Mouse (Mus musculus) mouse embryonic stem cell (cell line): ENCODE data around the gene Rapgefl1.
"Not testable (repeated sequence)": the region's sequence is repeated elsewhere in the genome, so short reads cannot be mapped to it uniquely, and the experiment has no call there.

Source experiments
- in situ Hi-C, 2 experiments: fragments of 300-500 bp; cut with MboI; formaldehyde crosslinking; loops; 1 replicate in 1 of 2; 3 replicates in 1 of 2; pipeline ENCODE4 v1.14.3; 2019 to 2020; ENCODE audit warnings: low sequenced_read_pairs in 2 of 2, low pct_unique_long_range_greater_than_20kb in 1 of 2, mixed read lengths in 1 of 2; ENCODE audit not compliant: unreplicated experiment in 1 of 2

Gene Rapgefl1

DNA sequence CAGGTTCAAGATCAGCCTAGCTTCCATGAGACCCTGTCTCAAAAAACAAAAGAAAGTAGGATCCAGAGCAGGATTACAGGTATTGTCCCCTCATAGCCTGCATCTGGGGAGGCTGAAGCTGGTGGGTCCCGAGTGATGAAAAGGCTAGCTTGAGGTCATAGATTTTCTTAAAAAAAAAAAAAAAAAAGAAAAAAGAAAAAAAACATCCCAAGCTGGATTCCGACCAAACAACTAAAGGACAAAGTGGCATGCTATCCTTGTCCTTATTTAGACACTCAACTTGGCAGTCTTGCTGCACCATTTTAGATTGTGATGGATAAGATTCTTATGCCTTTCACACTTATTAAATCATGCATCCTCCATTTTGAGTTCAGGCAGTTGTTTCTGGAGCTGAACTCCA lies 28.2 kb upstream of the Rapgefl1 start:
- in situ Hi-C loops: no loop called here

DNA sequence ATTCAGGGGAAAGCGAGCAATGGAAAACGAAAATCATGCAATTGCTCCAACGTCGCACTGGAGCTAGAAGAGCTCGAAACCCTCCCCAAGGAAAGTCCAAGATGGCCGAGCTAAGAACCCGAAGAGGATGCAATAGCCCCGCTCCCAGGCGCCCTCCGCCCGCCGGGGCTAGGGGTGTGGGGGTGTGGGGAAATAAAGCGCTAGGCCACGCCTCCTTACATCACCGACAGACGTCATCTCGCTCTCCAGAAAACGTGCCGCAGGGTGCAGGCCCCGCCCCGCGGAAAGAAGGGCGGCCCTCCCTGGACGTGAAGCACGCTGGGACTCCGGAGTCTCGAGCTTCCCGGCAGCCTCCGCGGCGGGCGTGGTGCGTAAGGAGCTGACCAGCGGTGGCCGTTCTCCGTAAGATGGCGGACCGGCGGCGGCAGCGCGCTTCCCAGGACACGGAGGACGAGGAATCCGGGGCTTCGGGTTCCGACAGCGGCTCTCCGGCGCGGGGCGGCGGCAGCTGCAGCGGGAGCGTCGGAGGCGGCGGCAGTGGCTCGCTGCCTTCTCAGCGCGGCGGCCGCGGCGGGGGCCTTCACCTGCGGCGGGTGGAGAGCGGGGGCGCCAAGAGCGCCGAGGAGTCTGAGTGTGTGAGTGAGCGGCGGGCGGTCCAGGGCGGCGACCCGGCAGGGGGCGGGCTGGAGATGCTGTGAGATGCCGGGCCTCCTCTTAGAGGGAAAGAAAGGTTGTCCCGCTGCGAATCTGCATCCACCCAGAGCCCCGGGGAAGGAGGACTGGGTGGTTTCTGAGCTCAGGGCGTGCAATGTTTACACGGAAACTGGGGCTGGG lies 26.9 kb upstream of the Rapgefl1 start:
- in situ Hi-C loops: no loop called here

DNA sequence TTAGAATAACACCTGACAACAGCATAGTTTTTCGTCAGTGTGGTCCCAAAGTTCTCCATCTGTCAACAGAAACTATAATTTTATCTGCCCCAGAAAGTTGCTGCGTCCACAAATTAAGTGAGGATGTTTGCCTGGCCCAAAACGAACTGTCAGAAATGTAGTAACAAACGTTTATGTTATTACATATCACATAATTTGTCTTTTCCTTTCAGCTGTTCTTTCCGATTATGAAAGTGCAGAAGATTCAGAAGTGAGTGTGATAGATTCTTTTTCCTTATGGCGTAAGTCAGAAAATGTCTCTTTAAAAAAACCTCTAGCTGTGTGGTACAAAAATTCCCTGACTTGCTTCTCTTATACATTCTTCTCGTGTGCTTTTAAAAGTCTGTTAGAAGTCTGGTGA lies 25.9 kb upstream of the Rapgefl1 start:
- in situ Hi-C loops: no loop called here

DNA sequence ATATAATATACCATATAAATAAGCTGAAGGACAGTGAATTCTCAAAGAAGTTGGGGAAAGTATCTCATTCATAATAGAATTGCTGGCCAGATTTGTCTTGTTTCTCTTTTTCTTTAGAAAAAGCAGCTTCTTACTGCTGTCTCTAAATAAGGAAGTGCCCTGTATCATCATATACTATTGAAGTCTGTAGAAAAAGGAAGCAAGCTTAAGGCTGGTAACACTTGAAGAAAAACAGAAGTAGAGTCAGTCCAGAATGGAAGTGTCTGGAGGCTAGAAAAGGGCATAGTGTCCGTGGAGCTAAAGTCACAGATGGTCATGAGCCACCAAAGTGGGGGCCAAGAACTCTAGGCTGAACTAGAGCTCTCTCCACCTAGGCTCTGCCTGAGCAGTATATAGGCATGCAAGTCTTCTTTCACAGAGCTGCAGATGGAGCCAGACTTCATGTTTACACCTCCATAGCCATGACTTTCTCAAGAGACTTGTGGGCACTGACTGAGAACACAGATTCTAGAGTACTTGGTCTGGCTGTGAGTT lies 19.8 kb upstream of the Rapgefl1 start:
- in situ Hi-C loops: no loop called here

DNA sequence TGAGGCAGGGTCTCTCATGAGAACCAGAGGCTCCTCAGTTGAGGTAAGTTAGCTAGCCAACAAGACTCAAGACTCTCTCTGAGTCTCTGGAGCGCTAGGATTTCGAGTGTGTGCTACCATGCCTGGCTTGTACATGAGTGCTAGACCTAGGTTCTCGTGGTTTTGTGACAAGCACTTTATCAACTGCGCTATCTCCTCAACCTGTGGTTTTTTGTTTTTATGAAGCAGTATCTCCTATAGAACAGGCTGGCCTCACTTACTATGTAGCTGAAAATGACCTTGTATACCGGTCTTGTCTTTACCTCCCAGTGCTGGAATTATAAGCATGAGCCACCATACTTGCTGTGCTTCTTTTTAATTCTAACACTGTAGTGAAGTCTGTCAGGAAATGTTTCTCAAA lies 15.6 kb upstream of the Rapgefl1 start:
- in situ Hi-C loops: no loop called here

DNA sequence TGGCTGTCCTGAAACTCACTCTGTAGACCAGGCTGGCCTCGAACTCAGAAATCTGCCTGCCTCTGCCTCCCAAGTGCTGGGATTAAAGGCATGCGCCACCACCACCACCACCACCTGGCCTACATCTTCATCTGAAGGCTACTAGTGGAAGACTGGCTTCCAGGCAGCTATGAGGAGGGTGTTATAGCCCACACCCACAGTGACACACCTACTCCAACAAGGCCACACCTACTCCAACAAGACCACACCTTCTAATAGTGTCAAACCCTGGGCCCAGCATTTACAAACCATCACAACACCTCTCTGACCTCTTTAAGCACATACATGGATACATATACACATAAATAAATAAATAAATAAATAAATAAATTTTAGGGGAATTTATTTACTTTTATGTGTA lies 10.5 kb upstream of the Rapgefl1 start:
- in situ Hi-C loops: not testable (repeated sequence)

DNA sequence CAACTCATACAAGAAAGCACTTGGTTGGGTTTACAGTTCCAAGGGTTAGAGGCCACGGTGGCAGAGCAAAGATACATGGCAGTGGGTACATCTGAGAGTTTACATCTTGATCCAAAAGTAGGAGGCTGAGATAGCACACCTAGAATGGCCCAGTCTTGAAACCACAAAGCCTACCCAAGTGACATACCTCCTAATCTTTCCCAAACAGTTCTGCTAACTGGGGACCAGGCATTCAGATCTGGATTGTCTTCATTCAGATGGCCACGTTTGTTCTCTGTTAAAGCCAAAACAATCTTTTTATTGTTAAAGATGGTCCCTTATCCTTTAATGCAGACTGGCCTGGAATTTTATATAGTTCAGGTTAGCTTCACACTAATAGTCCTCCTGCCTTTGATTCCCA lies 8.7 kb upstream of the Rapgefl1 start:
- in situ Hi-C loops: no loop called here

DNA sequence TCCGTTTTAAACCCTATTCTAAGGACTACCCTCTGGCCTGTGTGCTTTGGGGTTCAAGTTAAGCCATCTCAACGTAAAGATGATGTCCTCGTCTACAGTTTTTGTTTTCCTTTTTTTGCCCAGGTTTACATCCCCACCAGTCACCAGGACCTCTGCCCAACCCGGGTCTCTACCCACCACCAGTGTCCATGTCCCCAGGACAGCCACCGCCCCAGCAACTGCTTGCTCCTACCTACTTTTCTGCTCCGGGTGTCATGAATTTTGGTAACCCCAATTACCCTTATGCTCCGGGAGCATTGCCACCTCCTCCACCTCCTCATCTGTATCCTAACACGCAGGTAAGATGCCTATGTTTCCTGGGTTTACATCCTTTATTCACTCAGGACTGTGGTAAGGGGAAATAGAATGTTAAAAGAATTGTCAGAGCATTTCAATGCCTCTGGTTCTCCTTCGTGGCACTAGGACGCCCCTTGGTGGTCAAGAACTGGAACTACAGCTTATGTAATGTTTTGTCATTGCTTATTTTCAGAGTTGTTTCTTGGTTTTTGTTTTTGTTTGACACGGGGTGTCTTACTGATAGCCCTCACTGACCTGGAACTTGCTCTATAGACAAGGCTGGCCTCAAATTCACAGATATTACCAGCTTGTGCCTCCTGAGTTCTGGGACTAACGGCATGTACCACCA lies 7.4 kb upstream of the Rapgefl1 start:
- in situ Hi-C loops: no loop called here

DNA sequence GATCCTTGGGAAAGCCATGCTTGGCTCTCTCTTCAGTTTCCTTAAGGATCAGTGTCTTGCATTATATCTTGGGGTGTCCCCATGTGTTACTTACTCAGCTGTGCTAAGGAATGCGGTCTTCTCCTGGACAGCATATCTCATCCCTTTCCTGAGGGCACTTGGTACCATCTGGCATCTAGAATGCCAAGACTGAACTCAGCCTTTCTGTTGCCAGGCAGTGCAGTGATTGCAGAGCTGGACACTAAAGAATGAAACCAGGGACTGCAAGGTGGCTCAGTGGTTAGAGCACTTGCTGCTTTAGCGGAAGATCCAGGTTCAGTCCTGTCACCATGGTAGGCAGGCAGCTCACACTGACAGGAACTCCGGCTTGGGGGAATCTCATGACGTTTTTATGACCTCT lies 6.7 kb upstream of the Rapgefl1 start:
- in situ Hi-C loops: no loop called here

DNA sequence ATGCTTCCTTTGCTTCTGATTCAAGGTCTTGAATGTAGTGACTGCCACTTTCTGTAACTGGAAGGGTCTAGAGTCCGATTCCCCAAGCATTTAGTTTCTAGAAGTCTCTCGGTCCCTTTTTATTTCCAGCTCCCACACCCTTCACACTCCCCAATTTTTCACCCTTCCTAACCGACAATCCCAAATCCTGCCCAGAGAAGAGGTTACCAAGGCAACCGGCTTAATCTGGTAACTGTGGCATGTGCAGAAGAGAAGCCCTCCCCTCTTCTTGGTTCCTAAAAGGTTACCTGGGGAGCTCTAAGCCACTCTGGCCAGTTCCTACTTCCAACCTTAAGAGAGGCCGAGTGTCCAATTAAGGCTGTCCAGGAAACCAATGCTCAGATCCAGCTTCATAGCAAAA lies 1.3 kb upstream of the Rapgefl1 start:
- in situ Hi-C loops: no loop called here

DNA sequence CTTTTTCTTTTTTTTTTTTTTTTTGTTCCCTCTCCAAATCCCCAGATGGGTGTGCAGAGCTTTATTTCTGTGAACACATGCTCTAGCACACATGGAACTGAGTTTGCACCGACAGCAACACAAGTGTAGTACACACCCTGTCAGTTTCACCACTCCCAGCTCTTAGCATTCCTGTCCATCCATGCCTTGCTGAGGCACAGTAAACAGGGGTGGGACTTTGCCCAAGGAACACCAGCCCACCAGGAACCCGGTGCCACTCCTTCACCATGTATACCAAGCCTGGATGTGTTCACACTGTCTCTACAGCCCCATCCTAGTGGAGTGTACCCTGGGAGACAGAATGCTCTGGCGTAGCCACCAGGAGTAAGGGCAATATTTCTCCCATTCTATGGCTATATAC lies 860 bp upstream of the Rapgefl1 start:
- in situ Hi-C loops: no loop called here

DNA sequence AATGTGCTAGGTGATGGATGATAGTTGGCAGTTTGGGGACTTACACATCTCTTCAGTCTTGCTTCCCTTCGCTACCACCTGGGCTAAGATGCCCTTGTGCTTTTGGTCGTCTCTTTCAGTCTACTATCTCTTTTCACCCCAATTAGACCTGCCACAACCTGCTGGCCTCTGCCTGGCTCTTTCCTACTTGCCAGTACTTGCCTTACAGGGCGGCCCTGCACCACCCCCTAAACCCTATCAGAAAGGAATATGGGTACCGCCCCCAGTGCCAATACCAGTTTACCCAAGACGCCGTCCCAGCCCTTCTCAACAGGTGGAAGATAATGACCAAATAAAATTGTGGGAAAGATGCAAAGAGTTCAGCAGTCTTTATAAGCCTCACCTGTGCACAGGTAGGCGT lies 457 bp upstream of the Rapgefl1 start:
- in situ Hi-C loops: no loop called here

DNA sequence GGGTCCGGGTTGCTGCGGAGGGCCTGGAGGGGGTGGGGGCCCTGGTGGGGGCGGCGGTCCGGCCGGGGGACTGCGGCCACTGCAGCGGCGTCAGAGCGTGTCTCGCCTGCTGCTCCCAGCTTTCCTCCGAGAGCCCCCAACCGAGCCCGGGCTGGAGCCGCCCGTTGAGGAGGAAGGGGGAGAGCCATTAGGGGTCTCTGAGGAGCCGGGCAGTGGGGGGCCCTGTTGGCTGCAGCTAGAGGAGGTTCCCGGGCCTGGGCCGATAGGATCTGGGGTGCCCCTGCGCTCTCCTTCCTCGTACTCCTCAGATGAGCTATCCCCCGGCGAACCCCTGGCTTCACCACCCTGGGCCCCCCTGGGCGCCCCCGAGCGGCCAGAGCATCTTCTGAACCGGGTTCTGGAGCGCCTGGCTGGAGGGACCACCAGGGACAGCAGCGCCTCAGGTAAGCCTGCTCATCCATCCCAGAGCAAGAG lies 683 bp downstream of the Rapgefl1 start:
- in situ Hi-C loops: no loop called here

DNA sequence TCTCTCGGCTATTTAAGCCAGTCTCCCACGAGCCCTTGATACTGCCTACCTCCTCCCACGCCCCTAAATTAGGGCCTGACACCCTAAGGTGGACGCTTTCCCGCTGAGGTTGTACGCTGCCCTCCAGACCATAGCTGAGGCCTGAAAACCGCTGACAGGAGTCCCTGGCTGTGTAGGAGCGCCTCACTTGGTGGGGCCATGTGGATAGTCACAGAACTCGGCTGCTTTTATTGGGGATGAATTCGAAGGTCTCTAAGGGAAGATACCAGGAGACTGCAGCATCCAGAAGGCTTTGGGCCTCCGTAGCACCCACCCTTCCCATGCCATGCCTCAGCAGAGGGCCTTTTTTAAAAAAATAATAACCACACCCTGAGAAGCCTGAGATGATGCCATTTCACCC lies 1.3 kb downstream of the Rapgefl1 start:
- in situ Hi-C loops: no loop called here

DNA sequence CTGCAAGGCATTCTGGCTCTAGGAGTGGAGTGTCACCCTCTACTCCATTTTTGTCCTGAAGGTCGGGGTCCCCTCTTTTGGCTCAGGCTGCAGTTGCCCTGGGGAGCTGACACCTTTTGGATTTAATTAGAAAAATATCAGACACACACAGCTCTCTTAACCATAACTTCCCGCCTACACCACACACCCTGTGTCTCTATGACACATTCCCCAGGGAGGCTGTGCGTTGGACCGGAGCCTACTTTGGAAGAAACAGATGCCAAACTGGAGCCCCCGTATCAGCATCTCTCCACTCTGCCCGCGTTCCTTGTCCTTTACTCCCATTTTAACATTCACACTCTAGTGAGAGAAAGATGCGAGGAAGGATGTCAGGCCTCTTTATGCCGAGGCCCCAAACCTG lies 1.9 kb downstream of the Rapgefl1 start:
- in situ Hi-C loops: no loop called here

DNA sequence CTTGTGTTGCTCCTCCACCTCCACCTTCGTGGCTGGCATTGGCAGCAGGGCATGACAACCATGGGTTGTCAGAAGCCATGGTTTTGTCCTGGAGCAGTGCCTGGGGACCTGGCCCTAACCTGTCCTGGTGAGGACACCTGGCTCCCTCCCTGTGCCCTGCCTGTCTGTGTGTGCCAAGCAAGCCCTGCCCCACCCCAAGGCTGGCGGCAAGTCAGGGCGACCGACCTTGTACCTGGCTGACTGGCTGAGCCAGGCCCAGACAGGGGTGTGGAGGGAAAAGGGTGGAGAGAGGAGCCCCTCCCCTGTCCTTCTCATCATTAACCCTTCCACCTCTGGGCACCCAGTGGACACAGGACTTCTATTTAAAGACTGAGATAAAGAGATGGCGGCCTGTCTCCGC lies 2.8 kb downstream of the Rapgefl1 start:
- in situ Hi-C loops: no loop called here

DNA sequence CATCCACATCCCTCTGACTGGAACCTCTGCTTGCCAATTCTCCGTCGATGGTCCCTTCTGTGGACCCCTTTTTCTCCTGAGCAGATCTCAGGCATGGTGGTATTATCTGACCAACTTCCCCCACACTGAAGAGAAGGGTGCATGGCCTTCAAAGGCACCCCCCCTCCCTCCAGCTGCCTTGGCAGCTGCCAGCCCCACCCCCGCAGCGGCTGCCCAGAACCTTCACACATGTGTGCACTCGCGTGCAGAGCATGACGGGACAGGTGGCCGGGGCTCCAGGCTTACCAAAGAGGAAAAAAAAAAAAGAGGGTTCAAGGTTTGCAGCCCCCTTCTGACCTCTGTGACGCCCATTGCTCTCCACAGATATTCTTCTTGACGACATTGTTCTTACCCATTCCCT lies 3.3 kb downstream of the Rapgefl1 start:
- in situ Hi-C loops: no loop called here

DNA sequence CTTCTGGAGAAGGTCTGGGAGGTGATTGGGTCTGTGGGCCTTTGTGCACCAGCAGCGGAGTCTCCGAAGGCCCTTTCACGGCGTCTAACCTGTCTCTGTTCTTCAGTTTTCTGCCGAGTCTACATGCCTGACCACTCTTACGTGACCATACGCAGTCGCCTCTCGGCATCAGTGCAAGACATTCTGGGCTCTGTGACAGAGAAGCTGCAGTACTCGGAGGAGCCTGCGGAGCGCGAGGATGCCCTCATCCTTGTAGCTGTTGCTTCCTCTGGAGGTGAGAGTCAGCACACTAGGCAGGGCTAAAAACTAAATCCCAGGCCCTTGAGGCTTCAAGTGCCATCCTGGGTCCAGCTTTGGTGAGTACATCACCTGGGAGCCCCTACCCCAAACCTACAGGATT lies 9.4 kb downstream of the Rapgefl1 start:
- in situ Hi-C loops: no loop called here

DNA sequence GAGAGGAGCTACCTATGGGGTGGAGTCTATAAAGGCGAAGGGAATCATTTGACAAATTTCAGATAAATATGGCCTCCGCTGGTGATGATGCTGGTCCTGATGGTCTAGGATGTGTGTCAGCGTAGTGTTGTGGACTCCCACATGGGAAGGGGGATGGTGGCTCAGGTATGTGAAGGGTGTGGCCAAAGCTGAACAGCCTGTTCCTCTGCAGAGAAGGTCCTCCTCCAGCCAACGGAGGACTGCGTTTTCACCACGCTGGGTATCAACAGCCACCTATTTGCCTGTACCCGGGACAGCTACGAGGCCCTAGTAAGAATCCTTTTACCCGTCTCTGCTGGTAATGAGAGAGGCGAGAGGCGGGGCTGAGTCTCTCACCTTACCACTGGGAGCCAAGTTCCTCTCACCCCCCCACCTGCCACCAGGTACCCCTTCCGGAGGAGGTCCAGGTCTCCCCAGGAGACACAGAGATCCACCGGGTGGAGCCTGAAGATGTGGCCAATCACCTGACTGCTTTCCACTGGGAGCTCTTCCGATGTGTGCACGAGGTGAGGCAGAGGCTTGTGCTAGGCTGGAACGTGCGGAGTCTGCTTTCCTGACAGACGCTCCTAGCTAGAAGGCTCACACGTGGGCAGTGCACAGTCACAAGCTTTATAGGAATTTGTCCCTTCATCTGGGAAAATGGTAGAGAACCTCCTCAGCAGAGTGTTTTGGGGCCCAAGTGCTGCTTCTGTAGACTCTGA lies 10.4 kb downstream of the Rapgefl1 start:
- in situ Hi-C loops: no loop called here
